Mouse (Mus musculus): Measurements from ENCODE around the gene Grap. TPM values are rescaled to one million over a fixed set of nuclear protein-coding genes. Genes with fewer than 3 reads are reported as not detected.

Gene Grap
- polyA plus RNA-seq (2014; fragmentation: Nextera tagmentation; extraction: Ambion mirVana) = 4.7 and 11.7 TPM in 2 replicates

DNA sequence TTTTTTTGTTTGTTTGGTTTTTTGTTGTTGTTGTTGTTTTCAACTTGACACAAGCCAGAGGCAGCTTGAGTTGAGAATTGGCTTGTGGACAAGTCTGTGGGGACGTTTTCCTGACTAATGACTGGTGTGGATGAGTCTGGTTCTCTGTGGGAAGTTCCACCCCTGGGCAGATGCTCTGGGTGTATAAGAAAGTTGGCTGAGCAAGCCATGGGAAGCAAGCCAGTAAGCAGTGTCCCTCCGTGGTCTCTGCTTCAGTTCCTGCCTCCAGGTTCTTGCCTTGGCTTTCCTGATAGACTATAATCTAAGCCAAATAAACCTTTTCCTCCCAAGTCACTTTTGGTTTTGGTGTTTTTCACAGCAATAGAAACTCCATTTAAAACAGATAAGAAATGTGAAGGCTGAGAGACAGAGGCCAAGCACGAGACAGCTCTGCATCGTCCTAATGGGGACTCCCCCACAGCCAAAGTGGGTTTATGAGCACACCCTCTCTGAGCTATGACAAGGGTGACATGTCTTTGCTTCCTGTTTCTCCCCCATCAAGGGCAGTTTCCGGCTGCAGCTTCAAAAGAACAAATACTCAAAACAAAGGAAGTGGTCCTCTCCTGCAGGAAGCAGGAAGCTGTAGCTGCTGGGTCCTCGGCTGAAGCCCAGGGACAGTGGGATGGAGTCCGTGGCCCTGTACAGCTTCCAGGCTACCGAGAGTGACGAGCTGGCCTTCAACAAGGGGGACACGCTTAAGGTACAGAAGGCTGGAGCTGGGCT is at the start of gene Grap:
Grap (plus strand) TSS at position 580 of the 762 bp plus-strand sequence.
- Histone ChIP-seq H3K27ac (ENCODE audit: low read depth, low read length) (no peak within 1 kb of the TSS), H3K4me3 (ENCODE audit: low read depth, low read length) (no peak within 1 kb of the TSS), H3K4me2 (ENCODE audit: low read depth, low read length) (no peak within 1 kb of the TSS), H3K9me3 (ENCODE audit: control insufficient read depth, low read length) (no peaks in the 10 kb centered on the region), H3K9ac (replicated peaks; ENCODE audit: low read depth, low read length) (no peak within 1 kb of the TSS), H3K36me3 (ENCODE audit: control insufficient read depth, insufficient read depth, low read length) (no peaks in the 10 kb centered on the region), H3K27me3 (ENCODE audit: control insufficient read depth, insufficient read depth, low read length) (no peaks in the 10 kb centered on the region), H3K4me1 (ENCODE audit: control insufficient read depth, insufficient read depth, low read length) (no peaks in the 10 kb centered on the region)
- no peak for ATAC-seq (ENCODE audit: low read depth)
- WGBS = 71% methylated on average over 10 of the region's 10 CpGs

GRCm38 (mm10) chr11:61608072-61608471 is 45.0 kb upstream of the Grap start:
- no peak overlapping the region for H3K4me3 ChIP-seq (ENCODE audit: low read depth, low read length)
- H3K27me3 ChIP-seq (ENCODE audit: control insufficient read depth, insufficient read depth, low read length) = no peaks in the 10 kb centered on the region
- 88% methylated on average over 4 of the region's 4 CpGs for WGBS
- no peaks in the 10 kb centered on the region for H3K4me1 ChIP-seq (ENCODE audit: control insufficient read depth, insufficient read depth, low read length)
- no peak overlapping the region for H3K4me2 ChIP-seq (ENCODE audit: low read depth, low read length)
- H3K9me3 ChIP-seq (ENCODE audit: control insufficient read depth, low read length) = no peaks in the 10 kb centered on the region
- no peak overlapping the region for H3K27ac ChIP-seq (ENCODE audit: low read depth, low read length)
- no peak for ATAC-seq (ENCODE audit: low read depth)
- no peaks in the 10 kb centered on the region for H3K36me3 ChIP-seq (ENCODE audit: control insufficient read depth, insufficient read depth, low read length)
- no peak overlapping the region for H3K9ac ChIP-seq (replicated peaks; ENCODE audit: low read depth, low read length)

GRCm38 (mm10) chr11:61611197-61611596 is 41.9 kb upstream of the Grap start:
- no peak for ATAC-seq (ENCODE audit: low read depth)
- Histone ChIP-seq H3K9ac (replicated peaks; ENCODE audit: low read depth, low read length) (no peak overlapping the region), H3K9me3 (ENCODE audit: control insufficient read depth, low read length) (no peaks in the 10 kb centered on the region), H3K4me1 (ENCODE audit: control insufficient read depth, insufficient read depth, low read length) (no peaks in the 10 kb centered on the region), H3K36me3 (ENCODE audit: control insufficient read depth, insufficient read depth, low read length) (no peaks in the 10 kb centered on the region), H3K4me2 (ENCODE audit: low read depth, low read length) (no peak overlapping the region), H3K27ac (ENCODE audit: low read depth, low read length) (no peak overlapping the region), H3K4me3 (ENCODE audit: low read depth, low read length) (no peak overlapping the region), H3K27me3 (ENCODE audit: control insufficient read depth, insufficient read depth, low read length) (no peaks in the 10 kb centered on the region)
- 90% methylated on average over 3 of the region's 3 CpGs for WGBS

- no peak overlapping the region for H3K4me3 ChIP-seq (ENCODE audit: low read depth, low read length)
- H3K9me3 ChIP-seq (ENCODE audit: control insufficient read depth, low read length) = no peaks in the 10 kb centered on the region
- WGBS = 82% methylated on average over 4 of the region's 4 CpGs
- no peaks in the 10 kb centered on the region for H3K4me1 ChIP-seq (ENCODE audit: control insufficient read depth, insufficient read depth, low read length)
- no peaks in the 10 kb centered on the region for H3K36me3 ChIP-seq (ENCODE audit: control insufficient read depth, insufficient read depth, low read length)
- H3K27ac ChIP-seq (ENCODE audit: low read depth, low read length) = no peak overlapping the region
- no peak overlapping the region for H3K9ac ChIP-seq (replicated peaks; ENCODE audit: low read depth, low read length)
- no peak overlapping the region for H3K4me2 ChIP-seq (ENCODE audit: low read depth, low read length)
- ATAC-seq (ENCODE audit: low read depth) = no peak
- H3K27me3 ChIP-seq (ENCODE audit: control insufficient read depth, insufficient read depth, low read length) = no peaks in the 10 kb centered on the region
These were observed 40.9 kb upstream of the Grap start for GRCm38 (mm10) chr11:61612116-61612635.

- no peak overlapping the region for H3K4me3 ChIP-seq (ENCODE audit: low read depth, low read length)
- H3K4me1 ChIP-seq (ENCODE audit: control insufficient read depth, insufficient read depth, low read length) = no peaks in the 10 kb centered on the region
- no peak for ATAC-seq (ENCODE audit: low read depth)
- no peak overlapping the region for H3K4me2 ChIP-seq (ENCODE audit: low read depth, low read length)
- H3K36me3 ChIP-seq (ENCODE audit: control insufficient read depth, insufficient read depth, low read length) = no peaks in the 10 kb centered on the region
- H3K27me3 ChIP-seq (ENCODE audit: control insufficient read depth, insufficient read depth, low read length) = no peaks in the 10 kb centered on the region
- H3K9ac ChIP-seq (replicated peaks; ENCODE audit: low read depth, low read length) = no peak overlapping the region
- H3K27ac ChIP-seq (ENCODE audit: low read depth, low read length) = no peak overlapping the region
- H3K9me3 ChIP-seq (ENCODE audit: control insufficient read depth, low read length) = no peaks in the 10 kb centered on the region
- whole genome bisulfite sequencing = 44% methylated on average over 5 of the region's 5 CpGs
These were observed 38.7 kb upstream of the Grap start for GRCm38 (mm10) chr11:61614401-61614800.

GRCm38 (mm10) chr11:61615686-61616522 is 37.2 kb upstream of the Grap start:
- no peaks in the 10 kb centered on the region for H3K36me3 ChIP-seq (ENCODE audit: control insufficient read depth, insufficient read depth, low read length)
- H3K4me1 ChIP-seq (ENCODE audit: control insufficient read depth, insufficient read depth, low read length) = no peaks in the 10 kb centered on the region
- H3K27ac ChIP-seq (ENCODE audit: low read depth, low read length) = no peak overlapping the region
- H3K9me3 ChIP-seq (ENCODE audit: control insufficient read depth, low read length) = no peaks in the 10 kb centered on the region
- 17% methylated on average over 21 of the region's 22 CpGs for WGBS
- ATAC-seq (ENCODE audit: low read depth) = no peak
- H3K4me3 ChIP-seq (ENCODE audit: low read depth, low read length) = no peak overlapping the region
- H3K9ac ChIP-seq (replicated peaks; ENCODE audit: low read depth, low read length) = no peak overlapping the region; the same call in 1 of the 2 replicates
- no peaks in the 10 kb centered on the region for H3K27me3 ChIP-seq (ENCODE audit: control insufficient read depth, insufficient read depth, low read length)
- peak overlapping the region; percentile 35 for H3K4me2 ChIP-seq (ENCODE audit: low read depth, low read length)

GRCm38 (mm10) chr11:61616523-61617292 is 36.4 kb upstream of the Grap start:
- WGBS = 58% methylated on average over 9 of the region's 9 CpGs
- no peak for ATAC-seq (ENCODE audit: low read depth)

GRCm38 (mm10) chr11:61617293-61617975 is 35.6 kb upstream of the Grap start:
- no peaks in the 10 kb centered on the region for H3K27me3 ChIP-seq (ENCODE audit: control insufficient read depth, insufficient read depth, low read length)
- no peak overlapping the region for H3K4me2 ChIP-seq (ENCODE audit: low read depth, low read length)
- H3K27ac ChIP-seq (ENCODE audit: low read depth, low read length) = no peak overlapping the region
- H3K4me3 ChIP-seq (ENCODE audit: low read depth, low read length) = no peak overlapping the region
- no peaks in the 10 kb centered on the region for H3K4me1 ChIP-seq (ENCODE audit: control insufficient read depth, insufficient read depth, low read length)
- WGBS = 79% methylated on average over 7 of the region's 7 CpGs
- no peak for ATAC-seq (ENCODE audit: low read depth)
- H3K9me3 ChIP-seq (ENCODE audit: control insufficient read depth, low read length) = no peaks in the 10 kb centered on the region
- H3K9ac ChIP-seq (replicated peaks; ENCODE audit: low read depth, low read length) = no peak overlapping the region
- no peaks in the 10 kb centered on the region for H3K36me3 ChIP-seq (ENCODE audit: control insufficient read depth, insufficient read depth, low read length)

More at GRCm38 (mm10) chr11:61616523-61617292, 36.4 kb upstream of the Grap start:
- Histone ChIP-seq H3K27me3 (ENCODE audit: control insufficient read depth, insufficient read depth, low read length) (no peaks in the 10 kb centered on the region), H3K4me2 (ENCODE audit: low read depth, low read length) (no peak overlapping the region), H3K27ac (ENCODE audit: low read depth, low read length) (no peak overlapping the region), H3K36me3 (ENCODE audit: control insufficient read depth, insufficient read depth, low read length) (no peaks in the 10 kb centered on the region), H3K4me1 (ENCODE audit: control insufficient read depth, insufficient read depth, low read length) (no peaks in the 10 kb centered on the region), H3K9ac (replicated peaks; ENCODE audit: low read depth, low read length) (no peak overlapping the region), H3K9me3 (ENCODE audit: control insufficient read depth, low read length) (no peaks in the 10 kb centered on the region), H3K4me3 (ENCODE audit: low read depth, low read length) (no peak overlapping the region)

Data from neural tube, embryonic 14.5 days (tissue).